Mouse (Mus musculus): ENCODE data around the gene Ahcyl2. TPM values are rescaled to one million over a fixed set of nuclear protein-coding genes. Genes with fewer than 3 reads are reported as not detected.

Gene Ahcyl2
- polyA plus RNA-seq, 1 experiment from 2014 or later, result 7.8 TPM

DNA sequence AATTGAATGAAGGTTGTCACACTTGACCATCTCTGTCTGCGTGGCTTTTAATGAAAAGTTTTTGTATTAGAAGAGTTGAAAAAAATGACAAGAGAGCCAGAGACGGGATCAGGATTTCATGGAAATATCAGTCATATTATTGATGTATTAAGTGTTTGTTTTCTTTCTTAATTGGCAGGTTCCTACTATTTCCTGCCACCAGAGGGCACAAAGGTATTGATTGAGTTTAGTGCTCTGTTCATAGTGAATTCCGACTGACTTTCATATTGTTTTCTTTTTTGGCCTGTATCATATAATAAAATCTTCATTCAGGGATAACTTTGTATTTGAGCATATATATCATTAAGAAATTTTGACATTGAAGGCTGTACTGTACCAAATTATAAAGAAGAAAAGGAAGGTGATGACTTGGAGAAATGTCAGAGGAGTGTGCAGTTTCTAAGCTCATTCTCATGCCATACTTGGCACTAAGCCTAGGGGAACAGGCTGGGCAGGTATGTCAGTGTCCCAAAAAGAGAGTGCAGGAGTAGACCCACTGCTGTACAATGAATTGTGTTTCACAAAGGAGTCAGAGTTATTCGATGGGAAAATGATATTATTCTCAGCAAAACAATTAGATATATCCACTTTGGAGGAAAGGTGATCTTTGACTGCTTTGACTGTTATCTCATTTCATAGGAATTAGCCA is 65.9 kb downstream of the Ahcyl2 start:
- no peak overlapping the region for H3K4me3 ChIP-seq (ENCODE audit: low read length)
- H3K9me3 ChIP-seq (replicated peaks; ENCODE audit: control insufficient read depth, low read length), result no peaks in the 10 kb centered on the region
- no peaks in the 10 kb centered on the region for H3K36me3 ChIP-seq (ENCODE audit: control insufficient read depth, insufficient read depth)
- H3K4me1 ChIP-seq (ENCODE audit: control insufficient read depth, insufficient read depth, low read length), result no peaks in the 10 kb centered on the region
- WGBS, result 58% methylated on average over 4 of the region's 4 CpGs
- H3K27ac ChIP-seq (ENCODE audit: low read length), result no peak overlapping the region
- no peak for ATAC-seq (replicated peaks; ENCODE audit: extremely low read depth, insufficient read depth, low FRiP score)
- H3K27me3 ChIP-seq (ENCODE audit: control insufficient read depth, insufficient read depth, low read length), result no peaks in the 10 kb centered on the region
- H3K9ac ChIP-seq (ENCODE audit: low read length), result no peak overlapping the region
- no peak overlapping the region for H3K4me2 ChIP-seq (ENCODE audit: low read depth, low read length)

GRCm38 (mm10) chr6:29835543-29836177 is 67.8 kb downstream of the Ahcyl2 start:
- no peak for ATAC-seq (replicated peaks; ENCODE audit: extremely low read depth, insufficient read depth, low FRiP score)
- H3K4me2 ChIP-seq (ENCODE audit: low read depth, low read length), result no peak overlapping the region
- no peaks in the 10 kb centered on the region for H3K36me3 ChIP-seq (ENCODE audit: control insufficient read depth, insufficient read depth)
- no peak overlapping the region for H3K4me3 ChIP-seq (ENCODE audit: low read length)
- no peaks in the 10 kb centered on the region for H3K9me3 ChIP-seq (replicated peaks; ENCODE audit: control insufficient read depth, low read length)
- WGBS, result 81% methylated on average over 3 of the region's 3 CpGs
- H3K9ac ChIP-seq (ENCODE audit: low read length), result no peak overlapping the region
- no peaks in the 10 kb centered on the region for H3K27me3 ChIP-seq (ENCODE audit: control insufficient read depth, insufficient read depth, low read length)
- no peaks in the 10 kb centered on the region for H3K4me1 ChIP-seq (ENCODE audit: control insufficient read depth, insufficient read depth, low read length)
- no peak overlapping the region for H3K27ac ChIP-seq (ENCODE audit: low read length)

DNA sequence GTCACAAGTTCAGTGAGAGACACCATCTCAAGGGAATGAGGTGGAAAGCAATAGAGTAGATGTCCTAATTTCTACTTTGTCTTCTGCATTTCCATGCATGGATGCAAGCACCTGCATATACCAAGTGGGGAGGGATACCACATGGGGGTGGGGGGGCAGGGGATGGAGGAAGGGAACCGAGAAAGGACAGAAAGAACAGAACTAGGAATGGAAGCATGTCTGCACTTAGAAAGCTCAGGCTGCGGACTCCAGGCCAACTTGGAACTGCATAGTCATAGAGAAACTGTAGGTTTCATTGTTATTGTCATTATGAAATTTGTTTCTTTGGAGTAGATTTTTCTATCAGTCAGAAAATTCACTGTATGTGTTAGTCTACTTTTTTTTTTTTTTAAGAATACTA is 69.8 kb downstream of the Ahcyl2 start:
- Histone ChIP-seq H3K9ac (ENCODE audit: low read length) (no peak overlapping the region), H3K4me3 (ENCODE audit: low read length) (no peak overlapping the region), H3K27ac (ENCODE audit: low read length) (no peak overlapping the region), H3K4me1 (ENCODE audit: control insufficient read depth, insufficient read depth, low read length) (no peaks in the 10 kb centered on the region), H3K9me3 (replicated peaks; ENCODE audit: control insufficient read depth, low read length) (no peaks in the 10 kb centered on the region), H3K27me3 (ENCODE audit: control insufficient read depth, insufficient read depth, low read length) (no peaks in the 10 kb centered on the region), H3K4me2 (ENCODE audit: low read depth, low read length) (no peak overlapping the region), H3K36me3 (ENCODE audit: control insufficient read depth, insufficient read depth) (no peaks in the 10 kb centered on the region)
- 89% methylated on average over 2 of the region's 2 CpGs for WGBS
- no peak for ATAC-seq (replicated peaks; ENCODE audit: extremely low read depth, insufficient read depth, low FRiP score)

DNA sequence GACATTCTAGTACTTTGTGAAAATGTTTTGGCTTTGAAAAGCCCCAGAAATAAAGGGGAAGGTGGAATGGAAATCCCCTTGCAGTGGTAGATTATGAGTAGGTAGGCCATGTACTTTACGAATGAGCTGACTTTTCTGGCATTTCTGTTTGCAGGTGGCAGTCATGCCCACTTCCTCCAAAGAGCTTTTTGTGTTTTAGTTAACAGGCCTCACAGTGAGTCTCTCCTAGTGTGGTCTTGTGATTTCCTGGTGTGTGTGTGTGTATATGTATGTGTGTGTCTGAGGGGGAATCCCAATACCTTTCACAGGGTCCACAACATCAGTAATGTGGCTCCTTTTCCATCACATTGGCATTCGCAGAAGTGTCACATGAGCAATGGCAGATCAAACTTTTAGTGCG is 70.7 kb downstream of the Ahcyl2 start:
- H3K9me3 ChIP-seq (replicated peaks; ENCODE audit: control insufficient read depth, low read length), result no peaks in the 10 kb centered on the region
- no peaks in the 10 kb centered on the region for H3K4me1 ChIP-seq (ENCODE audit: control insufficient read depth, insufficient read depth, low read length)
- no peaks in the 10 kb centered on the region for H3K36me3 ChIP-seq (ENCODE audit: control insufficient read depth, insufficient read depth)
- H3K9ac ChIP-seq (ENCODE audit: low read length), result no peak overlapping the region
- H3K4me3 ChIP-seq (ENCODE audit: low read length), result no peak overlapping the region
- H3K27me3 ChIP-seq (ENCODE audit: control insufficient read depth, insufficient read depth, low read length), result no peaks in the 10 kb centered on the region
- ATAC-seq (replicated peaks; ENCODE audit: extremely low read depth, insufficient read depth, low FRiP score), result no peak
- H3K4me2 ChIP-seq (ENCODE audit: low read depth, low read length), result no peak overlapping the region
- 88% methylated on average over 3 of the region's 3 CpGs for WGBS
- H3K27ac ChIP-seq (ENCODE audit: low read length), result no peak overlapping the region

DNA sequence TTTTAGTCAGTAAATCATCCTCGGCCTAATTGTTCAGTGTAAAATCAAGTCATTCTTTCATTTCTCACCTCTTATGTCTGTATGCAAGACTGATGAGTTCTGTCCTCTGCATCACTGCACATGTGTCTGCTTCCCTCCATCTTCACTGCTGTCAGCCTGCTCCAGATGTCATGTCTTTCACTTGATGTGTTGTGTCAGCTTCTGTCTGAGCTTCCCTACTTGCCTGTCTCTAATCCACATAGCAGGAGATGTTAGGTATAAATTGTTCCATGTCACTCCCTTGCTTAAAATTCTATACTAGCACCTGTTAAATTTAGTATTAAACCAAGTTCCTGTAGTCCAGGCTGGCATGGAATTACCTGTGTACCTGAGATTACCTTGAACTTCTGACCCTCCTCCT is 72.2 kb downstream of the Ahcyl2 start:
- Histone ChIP-seq H3K4me2 (ENCODE audit: low read depth, low read length) (no peak overlapping the region), H3K9me3 (replicated peaks; ENCODE audit: control insufficient read depth, low read length) (no peaks in the 10 kb centered on the region), H3K9ac (ENCODE audit: low read length) (no peak overlapping the region), H3K4me1 (ENCODE audit: control insufficient read depth, insufficient read depth, low read length) (no peaks in the 10 kb centered on the region), H3K27me3 (ENCODE audit: control insufficient read depth, insufficient read depth, low read length) (no peaks in the 10 kb centered on the region), H3K4me3 (ENCODE audit: low read length) (no peak overlapping the region), H3K36me3 (ENCODE audit: control insufficient read depth, insufficient read depth) (no peaks in the 10 kb centered on the region), H3K27ac (ENCODE audit: low read length) (no peak overlapping the region)
- WGBS, result 90% methylated on average over 1 of the region's 1 CpGs
- no peak for ATAC-seq (replicated peaks; ENCODE audit: extremely low read depth, insufficient read depth, low FRiP score)

- WGBS, result 86% methylated on average over 2 of the region's 2 CpGs
- no peak overlapping the region for H3K4me3 ChIP-seq (ENCODE audit: low read length)
Measured at GRCm38 (mm10) chr6:29841461-29841860, 73.7 kb downstream of the Ahcyl2 start.

DNA sequence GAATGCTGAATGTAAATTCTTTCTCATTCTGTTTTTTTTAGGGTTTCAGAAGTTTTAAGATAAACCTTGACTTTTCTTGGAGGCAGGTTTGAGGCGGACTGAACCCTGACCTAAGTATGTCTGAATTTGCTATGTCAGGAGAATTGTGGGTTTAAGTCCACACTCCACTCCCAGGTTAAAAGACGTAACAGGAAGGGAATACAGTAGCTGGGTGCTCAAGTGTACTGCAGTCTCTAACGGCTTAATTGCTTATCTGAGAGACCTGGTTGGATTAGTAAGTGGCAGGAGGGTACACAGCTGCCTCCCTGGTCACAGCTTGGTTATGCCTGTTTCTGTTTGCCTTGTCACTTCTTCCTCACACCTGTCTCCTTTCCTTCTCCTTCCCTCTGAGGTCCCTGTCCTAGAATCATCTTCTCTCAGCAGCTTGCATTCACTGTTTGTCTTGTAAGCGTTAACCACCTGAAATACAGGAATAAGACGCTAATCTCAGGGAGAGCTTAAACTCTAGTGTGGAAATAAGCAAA is 79.9 kb downstream of the Ahcyl2 start:
- Histone ChIP-seq H3K9me3 (replicated peaks; ENCODE audit: control insufficient read depth, low read length) (no peaks in the 10 kb centered on the region), H3K4me2 (ENCODE audit: low read depth, low read length) (no peak overlapping the region), H3K36me3 (ENCODE audit: control insufficient read depth, insufficient read depth) (no peaks in the 10 kb centered on the region), H3K27me3 (ENCODE audit: control insufficient read depth, insufficient read depth, low read length) (no peaks in the 10 kb centered on the region), H3K4me1 (ENCODE audit: control insufficient read depth, insufficient read depth, low read length) (no peaks in the 10 kb centered on the region), H3K4me3 (ENCODE audit: low read length) (no peak overlapping the region), H3K27ac (ENCODE audit: low read length) (no peak overlapping the region), H3K9ac (ENCODE audit: low read length) (no peak overlapping the region)
- whole genome bisulfite sequencing, result 64% methylated on average over 5 of the region's 5 CpGs
- no peak for ATAC-seq (replicated peaks; ENCODE audit: extremely low read depth, insufficient read depth, low FRiP score)

More at GRCm38 (mm10) chr6:29841461-29841860, 73.7 kb downstream of the Ahcyl2 start:
- H3K27ac ChIP-seq (ENCODE audit: low read length), result no peak overlapping the region
- no peaks in the 10 kb centered on the region for H3K4me1 ChIP-seq (ENCODE audit: control insufficient read depth, insufficient read depth, low read length)
- no peak overlapping the region for H3K4me2 ChIP-seq (ENCODE audit: low read depth, low read length)
- no peaks in the 10 kb centered on the region for H3K36me3 ChIP-seq (ENCODE audit: control insufficient read depth, insufficient read depth)
- H3K27me3 ChIP-seq (ENCODE audit: control insufficient read depth, insufficient read depth, low read length), result no peaks in the 10 kb centered on the region
- no peaks in the 10 kb centered on the region for H3K9me3 ChIP-seq (replicated peaks; ENCODE audit: control insufficient read depth, low read length)
- no peak for ATAC-seq (replicated peaks; ENCODE audit: extremely low read depth, insufficient read depth, low FRiP score)
- H3K9ac ChIP-seq (ENCODE audit: low read length), result no peak overlapping the region

DNA sequence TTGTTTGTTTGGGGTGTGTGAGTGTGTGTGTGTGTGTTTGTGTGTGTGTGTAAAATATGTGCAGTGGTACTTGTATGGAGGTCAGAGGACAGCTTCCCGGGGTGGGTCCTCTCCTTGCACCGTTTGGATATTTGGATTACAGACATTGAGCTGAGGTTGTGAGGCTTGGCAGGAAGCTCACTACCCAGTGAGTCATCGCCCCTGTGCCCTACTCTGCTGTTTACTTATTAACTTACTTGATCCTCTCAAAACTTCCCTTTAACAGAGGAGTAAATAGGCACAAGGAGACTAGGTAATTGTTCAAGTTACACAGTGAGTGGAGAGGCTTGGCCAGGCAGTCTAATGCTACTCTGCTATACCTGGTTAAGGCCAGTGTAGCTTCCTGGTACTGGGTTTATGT is 81.0 kb downstream of the Ahcyl2 start:
- no peak overlapping the region for H3K4me3 ChIP-seq (ENCODE audit: low read length)
- H3K4me2 ChIP-seq (ENCODE audit: low read depth, low read length), result no peak overlapping the region
- no peaks in the 10 kb centered on the region for H3K36me3 ChIP-seq (ENCODE audit: control insufficient read depth, insufficient read depth)
- no peak for ATAC-seq (replicated peaks; ENCODE audit: extremely low read depth, insufficient read depth, low FRiP score)
- H3K27ac ChIP-seq (ENCODE audit: low read length), result no peak overlapping the region
- WGBS, result 49% methylated on average over 3 of the region's 3 CpGs
- H3K9me3 ChIP-seq (replicated peaks; ENCODE audit: control insufficient read depth, low read length), result no peaks in the 10 kb centered on the region
- peaks cover 6% of the 10 kb centered on the region for H3K4me1 ChIP-seq (ENCODE audit: control insufficient read depth, insufficient read depth, low read length)
- H3K27me3 ChIP-seq (ENCODE audit: control insufficient read depth, insufficient read depth, low read length), result no peaks in the 10 kb centered on the region
- no peak overlapping the region for H3K9ac ChIP-seq (ENCODE audit: low read length)

GRCm38 (mm10) chr6:29850096-29850495 is 82.3 kb downstream of the Ahcyl2 start:
- Histone ChIP-seq H3K27ac (ENCODE audit: low read length) (no peak overlapping the region), H3K9me3 (replicated peaks; ENCODE audit: control insufficient read depth, low read length) (no peaks in the 10 kb centered on the region), H3K36me3 (ENCODE audit: control insufficient read depth, insufficient read depth) (no peaks in the 10 kb centered on the region), H3K4me3 (ENCODE audit: low read length) (no peak overlapping the region), H3K9ac (ENCODE audit: low read length) (no peak overlapping the region), H3K27me3 (ENCODE audit: control insufficient read depth, insufficient read depth, low read length) (no peaks in the 10 kb centered on the region), H3K4me2 (ENCODE audit: low read depth, low read length) (no peak overlapping the region), H3K4me1 (ENCODE audit: control insufficient read depth, insufficient read depth, low read length) (peaks cover 6% of the 10 kb centered on the region)
- no peak for ATAC-seq (replicated peaks; ENCODE audit: extremely low read depth, insufficient read depth, low FRiP score)
- 94% methylated on average over 1 of the region's 1 CpGs for WGBS

Data from heart, embryonic 16.5 days (tissue).